Mouse (Mus musculus) heart, adult 8-10 months (tissue): ENCODE data around the gene Dcx. TPM values are rescaled to one million over a fixed set of nuclear protein-coding genes. Genes with fewer than 3 reads are reported as not detected.

ENCODE experiments used
- DNase-seq: peaks from one replicate; pipeline ENCODE4 v3.0.0; 2022; ENCODE audit warnings: low spot score
- microRNA-seq: library from miRNA; unstranded; fragments of <30 nt; microRNA quantifications from one replicate; pipeline ENCODE4 v1.2.0, GENCODE M21; 2022
- total RNA-seq, 4 experiments: library from RNA; stranded (reverse); gene quantifications; 2 replicates each; pipeline ENCODE4 v1.2.4; 2022

Dcx gene
- total RNA-seq, 4 experiments from 2014 or later: not detected

DNA sequence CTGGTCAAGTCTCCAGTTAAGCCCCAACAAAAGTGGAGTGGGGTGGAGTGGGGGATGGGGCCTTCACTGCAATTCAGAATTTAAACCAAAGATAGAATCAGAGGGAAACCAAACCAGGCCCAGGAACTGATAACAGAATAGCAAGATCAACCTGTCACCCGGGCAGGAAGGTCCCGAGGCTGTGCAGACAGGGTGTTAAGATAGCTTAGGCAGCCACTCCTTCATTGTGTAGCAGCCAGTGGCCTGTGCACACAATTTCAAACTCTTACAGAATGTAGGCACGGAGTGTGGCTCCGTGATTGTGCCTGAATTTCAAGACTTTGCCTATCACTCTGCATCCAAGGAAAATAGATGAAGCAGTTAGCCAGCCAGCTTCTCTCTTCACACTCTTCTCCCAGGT is 106.6 kb downstream of the Dcx start:
- DNase-seq: no peak

- no peak for DNase-seq
Measured at GRCm38 (mm10) chrX:143818961-143819360, 114.2 kb downstream of the Dcx start.

DNA sequence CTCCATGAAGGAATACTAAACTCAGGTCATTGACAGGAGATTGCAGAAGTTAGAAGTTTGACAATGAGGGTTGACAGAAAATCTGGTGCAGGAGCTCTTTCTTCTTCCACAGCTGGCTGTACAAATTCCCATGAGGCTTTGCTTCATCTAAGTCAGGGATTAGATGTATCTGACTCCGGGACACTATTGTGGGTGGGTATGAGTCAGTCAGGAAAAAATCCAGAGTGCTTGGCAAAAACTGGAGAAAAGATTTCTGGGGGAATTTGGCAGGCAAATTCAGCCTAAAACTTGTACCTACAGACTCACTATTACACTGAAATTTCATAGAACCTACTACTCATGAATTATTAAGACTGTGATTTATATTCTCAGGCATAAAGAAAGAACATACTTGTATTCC is 117.2 kb downstream of the Dcx start:
- peak; percentile 3 for DNase-seq

Small RNA genes lying within 50 kb of the gene (microRNA-seq; reads per million reads assigned to microRNA genes)
- gene Gm47298: not detected

Other genes with a start within 250 kb of the Dcx start
- under 1 TPM; 0.22 to 0.75 (median 0.46) TPM for gene Capn6, start 105.9 kb downstream of the Dcx start, total RNA-seq
- under 1 TPM; 0.08 to 0.55 (median 0.28) TPM for gene A730046J19Rik, start 220.4 kb upstream of the Dcx start, total RNA-seq